Mouse (Mus musculus): ENCODE measurements at regions not wholly inside any gene's neighbourhood (a gene's known extent, or its start where the extent isn't known, plus 50 kb on each side); places are given as distances from the start of the nearest gene placed in this dataset.

DNA sequence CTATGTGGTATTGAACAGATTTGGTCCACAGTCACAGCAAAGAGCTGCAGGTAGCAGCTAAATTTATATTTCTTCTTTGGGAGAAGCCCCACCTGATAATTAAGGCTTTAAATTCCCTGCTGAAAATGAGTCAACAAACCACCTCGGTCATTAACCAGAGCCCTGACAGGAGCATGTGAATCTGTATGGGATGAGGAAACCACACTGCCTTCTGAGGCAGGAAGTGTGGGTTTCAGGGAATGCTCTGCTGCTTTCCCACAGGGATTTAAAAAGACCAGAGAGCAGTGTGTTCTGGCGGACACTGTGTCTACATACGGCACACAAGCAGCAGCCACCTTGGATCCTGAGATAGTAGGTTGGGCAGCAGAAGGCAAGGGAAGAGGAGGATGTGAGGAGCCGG, 204.0 kb upstream of the Gm21798 start:
- DNase-seq (ENCODE audit: extremely low spot score, low spot score) = no peak

- no peak for DNase-seq (ENCODE audit: extremely low spot score, low spot score)
Measured at GRCm38 (mm10) chr15:64618471-64618870, 199.0 kb upstream of the Gm21798 start.

GRCm38 (mm10) chr15:64621876-64622275, 195.6 kb upstream of the Gm21798 start:
- no peak for DNase-seq (ENCODE audit: extremely low spot score, low spot score)

- DNase-seq (ENCODE audit: extremely low spot score, low spot score) = no peak
Measured at GRCm38 (mm10) chr15:64622591-64622990, 194.9 kb upstream of the Gm21798 start.

DNA sequence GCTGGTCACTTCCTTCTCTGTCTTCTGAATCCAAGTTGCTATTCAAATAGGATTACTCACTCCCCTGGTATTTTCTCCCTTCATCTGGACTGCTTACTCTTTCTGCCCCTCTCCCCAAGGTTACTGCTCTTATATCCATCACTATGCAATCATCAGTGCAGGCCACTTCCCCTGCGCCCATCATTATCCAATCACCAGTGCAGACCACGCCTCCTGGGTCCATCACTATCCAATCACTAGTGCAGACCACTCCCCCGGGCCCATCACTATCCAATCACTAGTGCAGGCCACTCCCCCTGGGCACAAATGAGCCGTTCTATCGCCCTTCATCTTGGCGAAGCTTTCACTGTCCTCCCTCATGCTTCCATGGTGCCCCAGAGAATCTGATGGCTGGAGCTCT, 191.1 kb upstream of the Gm21798 start:
- DNase-seq (ENCODE audit: extremely low spot score, low spot score) = no peak

- peak; percentile 72 for DNase-seq (ENCODE audit: extremely low spot score, low spot score)
Measured at GRCm38 (mm10) chr15:64627258-64627657, 190.2 kb upstream of the Gm21798 start.

All from neural tube, embryonic 10.5 days (tissue).